Mouse (Mus musculus) gastrocnemius, postnatal 14 days (tissue): ENCODE measurements around the gene Psg17. TPM values are rescaled to one million over a fixed set of nuclear protein-coding genes. Genes with fewer than 3 reads are reported as not detected.

Source experiments
- DNase-seq: peaks from one replicate; pipeline ENCODE4 v3.0.0; 2021; ENCODE audit warnings: mixed read lengths
- intact Hi-C: fragments of 180-260 bp; cut with DNase I; formaldehyde crosslinking; loops from one replicate; pipeline ENCODE4 v1.15.1; 2025; ENCODE audit warnings: low total_unique reads
- total RNA-seq, 2 experiments: library from RNA; stranded (reverse); gene quantifications; 2 replicates each; pipeline ENCODE4 v1.2.3; 2021

The Psg17 gene
- total RNA-seq, 2 experiments from 2014 or later = not detected

- intact Hi-C loops = no loop called here
- no peak for DNase-seq
Observed at GRCm38 (mm10) chr7:18779337-18779781, 42.0 kb downstream of the Psg17 start.

Other genes starting within 250 kb of the Psg17 start
- not detected for gene Psg23, start 205.1 kb downstream of the Psg17 start, total RNA-seq
- not detected for gene Psg21, start 164.9 kb downstream of the Psg17 start, total RNA-seq
- not detected for gene Psg20, start 135.4 kb downstream of the Psg17 start, total RNA-seq
- not detected for gene Psg22, start 103.5 kb downstream of the Psg17 start, total RNA-seq
- not detected for gene Psg19, start 23.1 kb downstream of the Psg17 start, total RNA-seq
- 1 to 10 TPM; 2.6 to 3.2 TPM for gene Mill2, start 18.4 kb upstream of the Psg17 start, total RNA-seq
- 1 to 10 TPM; 1.4 to 1.5 TPM for gene Pglyrp1, start 49.7 kb upstream of the Psg17 start, total RNA-seq
- 1 to 10 TPM; 5.1 TPM for gene Ccdc61, start 88.8 kb upstream of the Psg17 start, total RNA-seq
- gene Nova2, start 104.3 kb upstream of the Psg17 start, total RNA-seq = 1 to 10 TPM; 2.6 to 3.3 TPM
- not detected for gene Nanos2, start 165.8 kb upstream of the Psg17 start, total RNA-seq
- 1 to 10 TPM; 2.2 to 3.7 TPM for gene Mypop, start 169.6 kb upstream of the Psg17 start, total RNA-seq
- gene Irf2bp1, start 182.4 kb upstream of the Psg17 start, total RNA-seq = 10 to 100 TPM; 14.9 to 18.6 TPM
- gene Foxa3, start 201.9 kb upstream of the Psg17 start, total RNA-seq = not detected
- 10 to 100 TPM; 38.2 to 41.1 TPM for gene Sympk, start 202.8 kb upstream of the Psg17 start, total RNA-seq
- gene Rsph6a, start 233.1 kb upstream of the Psg17 start, total RNA-seq = not detected